Mouse (Mus musculus) monocyte, adult 5-6 weeks (primary cell): ENCODE data around the gene Zfp105. TPM values are rescaled to one million over a fixed set of nuclear protein-coding genes. Genes with fewer than 3 reads are reported as not detected.

Experiments used
- ATAC-seq: fragments of 153-309, 156-312 bp; replicated peaks from 2 replicates; pipeline ENCODE4 v1.8.0; 2017; ENCODE audit warnings: mild to moderate bottlenecking; ENCODE audit not compliant: low TSS enrichment, insufficient number of reproducible peaks, severe bottlenecking, poor library complexity, low FRiP score
- total RNA-seq: library from RNA; stranded (forward); fragments of 200-1000, 200-491, 200-594 nt; gene quantifications from 3 replicates; pipeline ENCODE4 v1.2.3, GENCODE M21; 2017

Gene Zfp105
- 2.0 to 2.2 TPM (median 2.0 TPM) in 3 replicates for total RNA-seq

- no peak for ATAC-seq
Measured at GRCm38 (mm10) chr9:122922936-122923381, at the start of gene Zfp105. Gene Zfp105, plus strand, starts transcription at chr9:122923072.

DNA sequence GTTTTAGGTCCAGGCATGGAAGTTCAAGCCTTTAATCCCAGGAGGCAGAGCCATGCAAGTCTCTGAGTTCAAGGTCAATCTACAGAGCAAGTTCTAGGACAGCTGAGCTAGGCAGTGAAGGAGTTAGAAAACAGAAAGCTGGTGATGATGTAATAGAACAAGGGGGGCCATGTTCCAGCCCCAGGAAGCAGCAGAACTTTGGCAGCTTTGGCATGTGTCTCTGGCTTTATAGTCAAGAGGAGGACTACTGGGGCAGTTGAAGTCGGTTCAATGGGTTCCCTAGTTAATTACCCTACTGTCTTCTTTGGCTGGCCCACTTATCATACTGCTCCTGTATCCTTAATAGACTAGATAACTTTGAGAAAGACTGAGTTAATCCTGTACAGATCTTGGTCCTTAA, 48.2 kb upstream of the Zfp105 start:
- ATAC-seq, result no peak

DNA sequence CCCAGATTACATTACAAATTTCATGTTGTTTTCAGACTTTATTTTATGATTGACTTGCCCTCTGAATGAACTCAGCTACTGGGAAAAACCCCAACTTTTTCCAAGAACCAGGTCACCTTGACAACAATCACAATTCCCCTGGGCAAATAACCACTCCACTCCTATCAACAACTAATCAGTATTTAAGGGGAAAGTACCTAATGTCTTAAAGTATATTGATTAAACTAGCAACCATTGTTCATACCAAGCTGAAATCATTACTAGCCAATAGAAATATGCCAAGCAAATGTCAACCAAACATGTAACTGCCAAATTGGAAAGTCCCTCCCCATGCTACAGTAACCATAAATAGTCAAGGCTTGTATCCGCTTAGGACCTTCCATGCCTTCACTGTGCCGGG, 47.7 kb upstream of the Zfp105 start:
- ATAC-seq, result no peak

- ATAC-seq, result no peak
Measured at GRCm38 (mm10) chr9:122885385-122885784, 37.5 kb upstream of the Zfp105 start, which contains the start of gene Zkscan7. Gene Zkscan7, plus strand, starts transcription at chr9:122885685.

DNA sequence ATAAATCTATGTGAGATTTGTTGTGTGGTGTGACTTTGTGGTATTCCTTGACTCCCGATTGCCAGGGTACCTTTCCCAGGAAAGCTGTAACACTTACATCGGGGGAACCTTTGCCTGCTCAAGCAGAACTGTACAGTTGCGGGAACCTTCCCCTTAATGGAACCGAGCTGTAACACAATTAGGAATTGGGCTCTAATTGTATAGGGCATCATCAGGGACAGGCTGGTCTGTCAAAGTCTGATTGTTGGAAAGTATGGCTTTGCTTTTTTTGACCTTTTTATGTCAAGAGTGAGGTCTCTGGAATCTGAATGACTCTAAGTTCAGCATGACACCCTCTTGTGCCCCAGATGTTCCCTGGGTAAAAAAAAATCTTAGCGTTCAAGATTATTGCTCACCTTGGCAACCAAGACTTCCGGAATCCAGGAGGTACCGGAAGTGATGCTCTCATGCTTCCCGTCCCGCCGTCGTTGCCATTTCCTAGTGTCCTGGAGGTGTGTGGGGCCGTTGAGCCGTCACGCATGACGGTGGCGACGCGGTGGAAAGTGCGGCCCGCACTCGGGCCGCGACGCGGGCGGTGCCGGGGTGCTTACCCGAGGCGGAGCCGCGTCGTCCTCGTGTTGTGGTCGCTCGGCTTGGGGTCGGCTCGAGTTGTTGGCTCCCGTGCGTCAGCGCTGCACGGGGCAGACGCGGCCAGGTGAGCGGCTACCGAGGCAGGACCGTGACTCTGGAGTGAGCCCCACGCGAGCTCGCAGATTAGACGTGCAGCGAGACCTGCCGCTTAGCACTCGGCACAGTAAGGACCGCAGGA, 36.3 kb upstream of the Zfp105 start:
- ATAC-seq, result peak; percentile 62

DNA sequence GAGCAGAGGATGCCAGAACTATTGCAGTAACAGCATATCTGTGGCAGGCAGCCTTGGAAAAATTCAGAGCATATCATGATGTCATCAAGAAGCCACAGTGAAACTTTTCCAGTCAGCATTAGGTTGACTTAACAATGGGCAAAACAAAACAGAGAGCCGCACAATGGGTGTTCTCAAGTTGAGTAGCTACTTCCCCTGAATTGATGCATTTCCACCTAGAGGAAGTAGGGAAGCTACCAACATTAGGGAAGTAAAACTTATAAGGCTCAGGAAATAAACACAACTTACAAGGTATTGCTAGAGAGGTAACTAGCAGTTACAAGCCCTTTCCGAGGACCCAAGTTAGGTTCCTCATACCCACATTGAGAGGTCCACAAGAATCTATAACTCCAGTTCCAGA, 21.8 kb upstream of the Zfp105 start:
- no peak for ATAC-seq

DNA sequence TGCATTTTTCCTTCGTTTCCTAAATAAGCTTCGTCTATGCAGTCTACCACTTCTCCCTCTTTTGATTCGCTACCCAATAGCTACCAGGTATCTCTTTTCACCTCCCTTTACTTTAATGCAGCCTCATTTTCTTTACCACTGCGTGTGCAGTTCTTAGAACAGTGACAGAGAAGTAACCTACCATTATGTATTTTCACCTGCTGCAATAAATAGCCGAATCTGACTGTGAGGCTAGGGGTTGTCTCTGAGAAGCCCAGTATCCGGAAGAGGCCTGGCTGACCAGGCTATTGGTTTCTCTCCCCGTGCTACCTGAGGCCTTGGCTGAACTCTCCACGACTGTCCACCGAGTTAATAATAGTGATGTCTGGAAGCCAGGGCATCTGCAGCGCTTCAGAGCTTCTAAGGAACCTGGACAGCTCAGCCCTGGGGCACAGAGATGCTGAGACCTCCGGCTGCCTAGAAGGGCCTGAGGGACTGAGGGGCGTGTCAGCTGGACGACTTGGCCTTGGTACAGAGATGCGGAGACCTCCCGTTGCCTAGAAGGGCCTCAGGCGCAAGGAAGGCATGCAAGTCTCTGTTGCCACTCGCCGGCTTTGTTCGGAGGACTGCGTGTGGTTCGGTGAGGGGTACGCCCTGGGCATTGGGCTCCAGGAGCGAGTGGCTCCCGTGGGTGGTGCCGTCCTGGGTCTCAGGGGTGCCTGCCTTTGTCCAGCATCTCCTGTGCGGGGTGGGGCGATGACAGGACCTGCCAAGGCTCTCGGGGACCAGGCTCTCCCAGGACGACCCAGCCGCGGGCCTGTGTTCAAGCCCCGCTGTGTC, 19.9 kb upstream of the Zfp105 start:
- ATAC-seq, result no peak

DNA sequence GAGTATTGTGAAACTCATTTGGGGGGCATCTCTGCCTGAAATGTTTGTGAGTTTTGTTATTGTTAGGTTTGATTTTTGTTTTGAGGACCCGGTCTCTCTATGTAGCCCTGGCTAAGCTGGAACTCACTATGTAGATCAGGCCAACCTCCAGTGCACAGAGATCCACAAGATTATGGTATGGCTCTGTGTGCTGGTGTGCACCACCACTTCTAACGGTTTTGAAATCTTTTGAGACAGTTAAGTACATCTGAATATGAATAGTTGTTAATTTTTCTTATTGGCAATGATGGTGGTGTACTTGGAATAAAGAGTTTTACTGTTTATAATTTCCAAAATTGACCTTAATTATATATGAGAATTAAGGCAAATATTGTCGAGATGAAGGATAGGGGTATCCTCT, 436 bp upstream of the Zfp105 start:
- no peak for ATAC-seq

DNA sequence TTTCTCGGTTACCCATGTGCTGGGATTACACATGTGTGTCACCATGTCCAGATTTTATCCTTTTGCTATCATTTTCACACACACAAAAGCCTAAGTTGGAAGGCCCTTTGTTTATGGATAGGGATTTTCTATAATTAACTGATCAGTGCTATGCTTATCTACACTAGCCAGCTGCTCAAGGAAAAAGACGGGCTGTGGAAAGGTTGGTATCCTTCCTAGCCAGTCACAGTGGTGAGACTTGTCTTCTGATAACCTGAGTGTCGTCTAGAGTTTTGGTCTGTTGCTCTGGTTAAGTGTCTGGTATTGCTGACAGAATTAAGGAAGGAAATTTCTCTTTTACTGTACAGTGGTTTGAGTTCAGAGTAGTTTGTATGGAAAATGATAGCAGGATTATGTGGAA, 6.0 kb downstream of the Zfp105 start:
- no peak for ATAC-seq

DNA sequence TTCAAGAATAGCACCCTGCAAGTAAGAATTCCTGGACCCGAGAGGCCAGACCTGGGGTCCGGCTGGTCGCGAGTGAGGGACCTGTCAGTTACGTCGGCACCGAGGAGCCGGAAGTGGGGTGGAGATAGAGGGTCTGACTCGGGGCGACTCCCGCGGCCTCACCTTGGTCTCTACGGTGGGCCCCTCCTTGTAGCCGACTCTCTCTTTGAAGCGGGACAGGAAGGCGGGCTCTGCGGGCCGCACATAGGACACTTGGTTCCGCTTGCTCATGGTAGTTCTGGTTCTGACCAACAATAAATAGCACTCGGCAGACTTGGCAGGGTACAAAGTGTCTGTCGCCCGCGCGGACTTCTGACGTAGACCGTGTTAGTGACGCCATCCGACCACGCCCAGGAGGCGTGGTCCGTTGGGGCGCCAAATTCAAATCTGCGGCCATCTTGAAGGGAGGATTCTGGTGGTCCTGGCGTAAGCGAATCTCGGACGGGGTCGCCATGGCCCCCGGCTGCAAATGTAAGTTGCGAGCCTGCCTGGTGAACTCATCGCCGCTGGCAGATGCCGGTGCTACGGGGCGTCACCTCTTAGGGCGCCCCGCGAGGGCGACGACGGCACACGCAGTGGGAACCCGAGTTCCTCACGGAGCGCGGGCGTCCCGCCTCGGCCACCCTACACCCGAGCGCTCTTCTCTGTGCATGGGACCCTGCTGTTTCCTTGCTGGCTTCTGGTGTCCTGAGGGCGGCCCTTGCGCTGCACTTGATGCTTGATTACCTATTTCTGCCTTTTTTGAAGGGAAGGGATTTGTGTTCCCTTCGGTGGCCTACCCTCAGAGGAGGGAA, 28.0 kb downstream of the Zfp105 start, which contains the start of the genes 1110059G10Rik and Kif15:
1110059G10Rik (minus strand) TSS at position 358 of the 833 bp plus-strand sequence.
Kif15 (plus strand) TSS at position 404 of the 833 bp plus-strand sequence.
- peak; percentile 96 for ATAC-seq

Other genes with a start within 250 kb of the Zfp105 start
- not detected in 3 replicates for gene Topaz1, start 175.7 kb upstream of the Zfp105 start, total RNA-seq
- gene Tcaim, start 117.5 kb upstream of the Zfp105 start, total RNA-seq, result 6.7 to 12.6 TPM (median 7.8 TPM) in 3 replicates
- gene Gm35549, start 79.0 kb upstream of the Zfp105 start, total RNA-seq, result not detected in 3 replicates
- 75.8 to 125 TPM (median 95.0 TPM) in 3 replicates for gene Zfp445, start 57.1 kb upstream of the Zfp105 start, total RNA-seq
- 3.0 to 13.1 TPM (median 4.2 TPM) in 3 replicates for gene Zkscan7, start 37.4 kb upstream of the Zfp105 start, total RNA-seq
- gene 1110059G10Rik, start 27.9 kb downstream of the Zfp105 start, total RNA-seq, result 31.8 to 48.4 TPM (median 37.1 TPM) in 3 replicates
- 7.2 to 11.6 TPM (median 8.7 TPM) in 3 replicates for gene Kif15, start 28.0 kb downstream of the Zfp105 start, total RNA-seq
- 3.2 to 5.0 TPM (median 3.9 TPM) in 3 replicates for gene Tmem42, start 98.3 kb downstream of the Zfp105 start, total RNA-seq
- gene Tgm4, start 111.7 kb downstream of the Zfp105 start, total RNA-seq, result 0.97 to 1.4 TPM in 2 of 3 replicates, not detected in the other
- gene Zdhhc3, start 190.1 kb downstream of the Zfp105 start, total RNA-seq, result 24.3 to 35.1 TPM (median 30.6 TPM) in 3 replicates
- gene Exosc7, start 190.1 kb downstream of the Zfp105 start, total RNA-seq, result 36.2 to 49.5 TPM (median 42.3 TPM) in 3 replicates
- gene Clec3b, start 227.9 kb downstream of the Zfp105 start, total RNA-seq, result not detected in 3 replicates